Mouse (Mus musculus): ENCODE measurements at regions not wholly inside any gene's neighbourhood (a gene's known extent, or its start where the extent isn't known, plus 50 kb on each side); places are given as distances from the start of the nearest gene placed in this dataset.

DNA sequence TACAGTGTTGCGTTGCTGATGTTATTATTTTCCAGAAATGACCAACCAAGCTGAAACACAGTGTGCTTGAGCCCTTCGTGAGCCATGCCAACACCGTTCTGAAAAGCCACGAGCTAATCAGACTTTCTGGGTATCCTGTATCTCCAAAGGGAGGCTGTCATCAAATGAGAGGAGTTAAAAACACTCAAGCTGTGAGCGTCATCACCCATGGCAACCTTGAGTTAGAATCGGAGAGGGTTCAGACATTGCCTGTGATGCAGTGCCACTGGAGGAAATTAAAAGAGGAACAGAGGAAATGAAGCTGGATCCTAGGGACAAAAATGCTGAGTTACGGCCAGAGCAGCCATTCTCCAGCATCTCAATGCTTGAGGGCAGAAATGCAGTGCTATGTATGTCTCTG is 838.6 kb downstream of the Ntrk3 start:
- TF ChIP-seq CTCF (IDR thresholded peaks at IDR 0.05; ENCODE audit: low read depth, low read length) (no peak), POLR2A (IDR thresholded peaks at IDR 0.05; ENCODE audit: extremely low read depth, insufficient read depth, low read length) (no peak)

All from liver, adult 2 months (tissue).